Mouse (Mus musculus): ENCODE data around the gene Dscam.

GRCm38 (mm10) chr16:96934795-96935194 lies 235.8 kb downstream of the Dscam start:
- TF ChIP-seq POLR2A (IDR thresholded peaks at IDR 0.05; ENCODE audit: low read depth, low read length): no peak
- TF ChIP-seq CTCF (IDR thresholded peaks at IDR 0.05; ENCODE audit: extremely low read depth, insufficient read depth, insufficient read length, insufficient replicate concordance): no peak
